Mouse (Mus musculus): Measurements from ENCODE around the gene Fzr1. TPM values are rescaled to one million over a fixed set of nuclear protein-coding genes. Genes with fewer than 3 reads are reported as not detected.

The Fzr1 gene
- polyA plus RNA-seq (2014; fragmentation: Nextera tagmentation; extraction: Ambion mirVana) = 132 and 144 TPM in 2 replicates

- peak within 1 kb of the TSS; percentile 88 for H3K4me2 ChIP-seq (ENCODE audit: low read depth, low read length, severe bottlenecking)
- H3K9me3 ChIP-seq (ENCODE audit: control insufficient read depth, low read length) = no peaks in the 10 kb centered on the region
- DNase-seq (ENCODE audit: low spot score) (no peak), ATAC-seq (replicated peaks; ENCODE audit: low FRiP score) (peak; percentile 66)
- under 1% methylated on average over 55 of the region's 59 CpGs for WGBS
- H3K4me1 ChIP-seq (replicated peaks; ENCODE audit: control insufficient read depth, insufficient read depth, low read length) = peaks cover 17% of the 10 kb centered on the region
- H3K27ac ChIP-seq (ENCODE audit: low read depth, low read length) = peak within 1 kb of the TSS; percentile 75
- H3K9ac ChIP-seq (ENCODE audit: low read length) = peak within 1 kb of the TSS; percentile 94
- H3K36me3 ChIP-seq (ENCODE audit: control insufficient read depth, insufficient read depth, low read length) = peaks cover 6% of the 10 kb centered on the region; the same call in 1 of the 2 replicates
- no peaks in the 10 kb centered on the region for H3K27me3 ChIP-seq (ENCODE audit: control insufficient read depth, insufficient read depth, low read length)
- peak within 1 kb of the TSS; percentile 89 for H3K4me3 ChIP-seq (ENCODE audit: low read depth, low read length)
These were observed at the start of gene Fzr1 for GRCm38 (mm10) chr10:81377793-81378552. Gene Fzr1, minus strand, starts transcription at chr10:81378516.

GRCm38 (mm10) chr10:81427804-81428506 is 49.6 kb upstream of the Fzr1 start:
- 73% methylated on average over 8 of the region's 8 CpGs for WGBS

GRCm38 (mm10) chr10:81427327-81427726 is 49.0 kb upstream of the Fzr1 start:
- DNase-seq (ENCODE audit: low spot score) = peak; percentile 51

More at GRCm38 (mm10) chr10:81427804-81428506, 49.6 kb upstream of the Fzr1 start:
- Histone ChIP-seq H3K9ac (ENCODE audit: low read length) (no peak overlapping the region), H3K36me3 (ENCODE audit: control insufficient read depth, insufficient read depth, low read length) (no peaks in the 10 kb centered on the region), H3K27me3 (ENCODE audit: control insufficient read depth, insufficient read depth, low read length) (peaks cover 48% of the 10 kb centered on the region), H3K27ac (ENCODE audit: low read depth, low read length) (no peak overlapping the region), H3K4me1 (replicated peaks; ENCODE audit: control insufficient read depth, insufficient read depth, low read length) (peaks cover 20% of the 10 kb centered on the region), H3K4me2 (ENCODE audit: low read depth, low read length, severe bottlenecking) (no peak overlapping the region), H3K9me3 (ENCODE audit: control insufficient read depth, low read length) (no peaks in the 10 kb centered on the region), H3K4me3 (ENCODE audit: low read depth, low read length) (no peak overlapping the region)
- ATAC-seq (replicated peaks; ENCODE audit: low FRiP score) = no peak
- DNase-seq (ENCODE audit: low spot score) = no peak

GRCm38 (mm10) chr10:81426897-81427296 is 48.6 kb upstream of the Fzr1 start:
- peak; percentile 58 for DNase-seq (ENCODE audit: low spot score)
- WGBS = 2% methylated on average over 38 of the region's 38 CpGs
- peaks cover 20% of the 10 kb centered on the region for H3K4me1 ChIP-seq (replicated peaks; ENCODE audit: control insufficient read depth, insufficient read depth, low read length)

More at GRCm38 (mm10) chr10:81427327-81427726, 49.0 kb upstream of the Fzr1 start:
- no peak overlapping the region for H3K27ac ChIP-seq (ENCODE audit: low read depth, low read length)
- 37% methylated on average over 3 of the region's 3 CpGs for WGBS
- H3K9ac ChIP-seq (ENCODE audit: low read length) = no peak overlapping the region; the same call in 1 of the 2 replicates
- H3K27me3 ChIP-seq (ENCODE audit: control insufficient read depth, insufficient read depth, low read length) = peaks cover 48% of the 10 kb centered on the region
- H3K4me1 ChIP-seq (replicated peaks; ENCODE audit: control insufficient read depth, insufficient read depth, low read length) = peaks cover 20% of the 10 kb centered on the region
- peak overlapping the region; percentile 33 for H3K4me3 ChIP-seq (ENCODE audit: low read depth, low read length)
- no peaks in the 10 kb centered on the region for H3K9me3 ChIP-seq (ENCODE audit: control insufficient read depth, low read length)
- no peaks in the 10 kb centered on the region for H3K36me3 ChIP-seq (ENCODE audit: control insufficient read depth, insufficient read depth, low read length)
- ATAC-seq (replicated peaks; ENCODE audit: low FRiP score) = no peak
- peak overlapping the region; percentile 55; the same call in 1 of the 2 replicates for H3K4me2 ChIP-seq (ENCODE audit: low read depth, low read length, severe bottlenecking)

GRCm38 (mm10) chr10:81426081-81426671 is 47.9 kb upstream of the Fzr1 start:
- H3K4me3 ChIP-seq (ENCODE audit: low read depth, low read length) = peak overlapping the region; percentile 33
- peak overlapping the region; percentile 55 for H3K4me2 ChIP-seq (ENCODE audit: low read depth, low read length, severe bottlenecking)
- H3K27me3 ChIP-seq (ENCODE audit: control insufficient read depth, insufficient read depth, low read length) = peaks cover 47% of the 10 kb centered on the region
- H3K27ac ChIP-seq (ENCODE audit: low read depth, low read length) = no peak overlapping the region
- H3K36me3 ChIP-seq (ENCODE audit: control insufficient read depth, insufficient read depth, low read length) = no peaks in the 10 kb centered on the region
- no peaks in the 10 kb centered on the region for H3K9me3 ChIP-seq (ENCODE audit: control insufficient read depth, low read length)
- DNase-seq (ENCODE audit: low spot score) (peak; percentile 62), ATAC-seq (replicated peaks; ENCODE audit: low FRiP score) (no peak)
- H3K9ac ChIP-seq (ENCODE audit: low read length) = peak overlapping the region; percentile 43; the same call in 1 of the 2 replicates
- peaks cover 20% of the 10 kb centered on the region for H3K4me1 ChIP-seq (replicated peaks; ENCODE audit: control insufficient read depth, insufficient read depth, low read length)
- 2% methylated on average over 20 of the region's 33 CpGs for WGBS

More at GRCm38 (mm10) chr10:81426897-81427296, 48.6 kb upstream of the Fzr1 start:
- Histone ChIP-seq H3K4me3 (ENCODE audit: low read depth, low read length) (peak overlapping the region; percentile 33), H3K4me2 (ENCODE audit: low read depth, low read length, severe bottlenecking) (peak overlapping the region; percentile 55), H3K27ac (ENCODE audit: low read depth, low read length) (no peak overlapping the region), H3K9ac (ENCODE audit: low read length) (peak overlapping the region; percentile 43), H3K27me3 (ENCODE audit: control insufficient read depth, insufficient read depth, low read length) (peaks cover 48% of the 10 kb centered on the region), H3K9me3 (ENCODE audit: control insufficient read depth, low read length) (no peaks in the 10 kb centered on the region), H3K36me3 (ENCODE audit: control insufficient read depth, insufficient read depth, low read length) (no peaks in the 10 kb centered on the region)
- ATAC-seq (replicated peaks; ENCODE audit: low FRiP score) = no peak

GRCm38 (mm10) chr10:81425236-81425850 is 47.0 kb upstream of the Fzr1 start:
- 25% methylated on average over 10 of the region's 10 CpGs for WGBS
- H3K4me3 ChIP-seq (ENCODE audit: low read depth, low read length) = no peak overlapping the region
- peaks cover 44% of the 10 kb centered on the region for H3K27me3 ChIP-seq (ENCODE audit: control insufficient read depth, insufficient read depth, low read length)
- no peaks in the 10 kb centered on the region for H3K9me3 ChIP-seq (ENCODE audit: control insufficient read depth, low read length)
- no peaks in the 10 kb centered on the region for H3K36me3 ChIP-seq (ENCODE audit: control insufficient read depth, insufficient read depth, low read length)
- H3K9ac ChIP-seq (ENCODE audit: low read length) = no peak overlapping the region
- DNase-seq (ENCODE audit: low spot score) (peak; percentile 59), ATAC-seq (replicated peaks; ENCODE audit: low FRiP score) (no peak)
- no peak overlapping the region for H3K27ac ChIP-seq (ENCODE audit: low read depth, low read length)
- H3K4me1 ChIP-seq (replicated peaks; ENCODE audit: control insufficient read depth, insufficient read depth, low read length) = peaks cover 16% of the 10 kb centered on the region
- no peak overlapping the region for H3K4me2 ChIP-seq (ENCODE audit: low read depth, low read length, severe bottlenecking)

- no peak overlapping the region for H3K27ac ChIP-seq (ENCODE audit: low read depth, low read length)
- H3K4me3 ChIP-seq (ENCODE audit: low read depth, low read length) = no peak overlapping the region
- no peaks in the 10 kb centered on the region for H3K9me3 ChIP-seq (ENCODE audit: control insufficient read depth, low read length)
- H3K4me2 ChIP-seq (ENCODE audit: low read depth, low read length, severe bottlenecking) = no peak overlapping the region
- 6% methylated on average over 25 of the region's 25 CpGs for WGBS
- peak; percentile 53 for DNase-seq (ENCODE audit: low spot score)
- no peak overlapping the region for H3K9ac ChIP-seq (ENCODE audit: low read length)
- peaks cover 12% of the 10 kb centered on the region for H3K4me1 ChIP-seq (replicated peaks; ENCODE audit: control insufficient read depth, insufficient read depth, low read length)
- ATAC-seq (replicated peaks; ENCODE audit: low FRiP score) = no peak
- peaks cover 44% of the 10 kb centered on the region for H3K27me3 ChIP-seq (ENCODE audit: control insufficient read depth, insufficient read depth, low read length)
- H3K36me3 ChIP-seq (ENCODE audit: control insufficient read depth, insufficient read depth, low read length) = no peaks in the 10 kb centered on the region; the same call in 1 of the 2 replicates
These were observed 46.1 kb upstream of the Fzr1 start for GRCm38 (mm10) chr10:81424246-81425051.

All from forebrain, embryonic 11.5 days (tissue).